Mouse (Mus musculus): ENCODE measurements at regions not wholly inside any gene's neighbourhood (a gene's known extent, or its start where the extent isn't known, plus 50 kb on each side); places are given as distances from the start of the nearest gene placed in this dataset.

DNA sequence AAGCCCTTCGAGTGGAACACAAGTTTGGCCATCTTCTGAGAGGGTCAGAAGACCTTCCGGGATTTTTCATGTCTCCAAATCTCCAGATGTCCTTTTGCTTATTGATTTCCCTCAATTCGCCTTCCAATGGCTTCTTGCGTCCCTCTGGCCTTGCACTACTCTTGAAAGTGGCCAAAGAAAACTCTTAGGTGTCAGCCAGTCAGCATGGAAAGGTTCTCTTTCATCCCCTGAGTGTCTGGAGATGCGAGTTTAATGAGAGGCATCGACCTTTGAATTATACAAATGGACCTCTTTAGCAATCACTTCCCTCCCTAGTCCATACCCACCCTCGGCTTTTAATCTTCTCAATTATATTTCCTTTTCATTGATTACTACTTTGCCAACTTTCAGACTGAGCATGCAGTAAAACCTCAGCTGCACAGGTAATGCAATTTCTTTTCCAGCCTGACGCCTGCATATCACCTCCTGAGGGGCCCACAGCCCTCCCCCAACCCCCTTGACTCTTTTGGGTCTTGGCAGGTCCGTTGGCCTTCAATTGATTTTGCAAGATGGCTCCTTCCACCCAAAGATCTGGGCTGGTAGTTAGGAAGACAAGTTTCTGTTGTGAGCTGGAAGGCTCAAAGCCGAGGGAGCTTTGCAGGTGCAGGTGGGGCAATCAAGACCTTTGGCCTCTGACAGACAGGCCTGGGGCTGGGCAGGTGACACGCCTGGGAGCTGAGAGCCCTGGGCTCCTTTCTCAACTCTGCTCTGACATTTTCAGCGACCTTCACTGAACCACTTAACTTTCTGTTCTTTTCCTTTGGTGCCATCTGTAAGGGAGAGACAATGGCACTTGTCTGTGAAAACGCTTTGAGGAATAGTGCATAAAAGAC lies 461.8 kb downstream of the Ccdc171 start:
- DNase-seq (ENCODE audit: low spot score): no peak

DNA sequence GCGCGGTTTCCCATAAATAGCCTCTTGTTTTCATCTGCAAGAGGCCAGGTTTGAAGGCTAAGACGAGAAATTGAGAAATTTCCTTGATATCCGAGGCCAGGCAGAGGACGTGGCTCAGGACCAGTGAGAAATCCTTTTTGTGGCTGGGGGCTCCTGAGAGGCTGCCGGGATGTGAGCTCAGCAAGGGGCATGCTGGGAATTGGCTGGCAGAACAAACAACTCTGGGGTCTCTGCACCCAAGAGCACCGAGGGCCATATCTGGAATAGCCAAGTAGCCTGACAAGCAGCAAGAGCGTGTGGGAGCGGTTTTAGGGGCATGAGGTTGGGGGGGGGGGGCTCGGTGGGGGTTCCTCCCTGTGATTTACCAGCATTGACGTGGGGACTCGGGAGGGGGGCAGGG lies 462.5 kb downstream of the Ccdc171 start:
- DNase-seq (ENCODE audit: low spot score): no peak

DNA sequence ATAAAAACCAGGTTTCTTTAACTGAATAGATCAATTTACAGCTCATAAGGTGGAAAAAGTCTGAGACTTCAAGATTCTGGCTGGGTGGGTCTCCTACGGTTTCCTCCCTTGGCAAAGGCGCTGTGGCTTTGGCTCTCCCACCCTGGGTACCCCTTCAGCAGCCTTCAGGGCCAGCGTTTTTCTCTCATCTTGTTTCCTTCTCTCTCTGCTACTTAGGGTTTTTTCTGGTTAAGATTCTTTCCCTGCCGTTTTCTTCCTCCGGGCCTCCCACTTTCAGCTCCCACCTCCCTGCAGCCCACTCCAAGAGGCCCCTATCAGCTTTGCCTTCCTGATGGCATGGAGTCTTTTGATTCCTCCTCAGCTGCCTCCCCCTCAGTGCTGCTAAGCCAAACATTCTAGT lies 463.0 kb downstream of the Ccdc171 start:
- no peak for DNase-seq (ENCODE audit: low spot score)

DNA sequence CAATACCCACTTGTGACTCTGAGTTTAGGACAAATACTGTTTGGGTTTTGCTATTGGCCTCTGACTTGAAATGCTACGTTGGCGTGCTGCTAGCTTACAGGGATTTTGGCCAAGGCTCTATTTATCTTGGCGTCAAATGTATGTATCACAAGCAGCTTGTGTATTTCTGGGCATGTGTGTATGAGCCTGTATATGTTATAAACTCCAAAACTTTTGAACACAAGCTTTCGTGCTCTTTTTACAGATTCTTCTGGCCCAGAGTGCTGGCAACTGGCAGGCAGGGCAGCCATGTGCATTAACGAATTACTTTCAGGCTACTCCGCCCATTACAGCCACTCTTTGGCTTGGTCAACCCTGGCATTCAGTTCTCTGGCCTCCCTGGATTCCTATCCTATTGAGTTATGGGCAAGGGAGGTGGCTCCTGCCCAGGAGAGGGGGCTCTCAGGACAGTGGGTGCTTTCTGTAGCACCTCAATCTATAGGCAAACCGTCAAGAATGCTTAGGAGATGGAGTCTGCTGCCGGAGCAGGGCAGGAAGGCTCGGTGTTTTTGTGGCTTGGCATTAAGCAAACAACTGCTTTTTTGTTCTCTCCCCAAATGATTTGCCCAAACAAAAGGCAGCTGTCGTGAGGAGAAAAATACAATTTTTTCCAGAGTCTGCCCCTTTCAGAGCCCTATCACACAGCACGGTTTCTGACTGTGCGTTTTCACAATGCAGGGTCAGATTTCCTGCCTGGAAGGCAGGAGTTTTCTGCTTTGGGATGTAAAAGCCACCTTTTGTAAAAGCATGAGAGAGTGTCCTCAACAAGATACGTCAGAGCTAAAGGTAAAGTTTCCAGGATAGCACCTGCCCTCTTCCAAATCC lies 465.0 kb downstream of the Ccdc171 start:
- no peak for DNase-seq (ENCODE audit: low spot score)

DNA sequence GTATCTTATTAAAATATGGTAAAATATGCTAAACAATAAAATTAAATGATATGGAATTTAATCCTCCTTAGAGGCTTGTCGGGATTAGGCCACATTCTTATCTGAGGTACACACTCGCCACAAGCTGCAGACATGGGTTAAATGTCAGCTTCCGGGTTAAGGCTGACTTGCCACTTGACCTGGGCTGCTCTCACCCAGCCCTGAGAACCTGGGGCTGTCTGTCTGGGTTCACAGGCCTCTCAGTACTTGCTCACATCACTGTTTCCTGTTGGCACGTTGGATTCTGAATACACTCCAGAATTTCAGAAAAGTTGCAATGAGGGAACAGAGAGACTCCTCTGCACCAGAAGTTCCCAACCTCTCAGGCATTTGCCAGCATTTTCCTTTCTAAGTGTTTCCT lies 465.9 kb downstream of the Ccdc171 start:
- DNase-seq (ENCODE audit: low spot score): no peak

DNA sequence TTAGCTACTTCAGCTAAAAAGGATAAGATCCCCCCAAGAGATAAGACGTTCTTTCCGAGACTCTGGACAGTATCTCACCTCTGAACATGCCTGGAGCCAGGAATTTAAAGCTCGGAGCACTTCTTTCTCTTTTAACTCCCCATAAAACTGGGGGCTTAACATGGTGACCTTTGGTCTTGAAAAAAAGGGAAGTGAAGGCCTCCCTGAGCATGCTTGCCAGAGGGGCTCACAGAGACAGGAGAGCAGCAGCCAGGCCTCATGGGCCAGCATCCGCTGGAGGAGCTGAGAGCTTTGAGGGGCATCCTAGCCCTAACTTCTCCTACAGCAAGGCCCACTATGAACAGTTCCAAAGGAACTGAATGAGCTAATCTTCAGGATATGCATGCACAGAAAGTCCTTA lies 471.7 kb downstream of the Ccdc171 start:
- no peak for DNase-seq (ENCODE audit: low spot score)

DNA sequence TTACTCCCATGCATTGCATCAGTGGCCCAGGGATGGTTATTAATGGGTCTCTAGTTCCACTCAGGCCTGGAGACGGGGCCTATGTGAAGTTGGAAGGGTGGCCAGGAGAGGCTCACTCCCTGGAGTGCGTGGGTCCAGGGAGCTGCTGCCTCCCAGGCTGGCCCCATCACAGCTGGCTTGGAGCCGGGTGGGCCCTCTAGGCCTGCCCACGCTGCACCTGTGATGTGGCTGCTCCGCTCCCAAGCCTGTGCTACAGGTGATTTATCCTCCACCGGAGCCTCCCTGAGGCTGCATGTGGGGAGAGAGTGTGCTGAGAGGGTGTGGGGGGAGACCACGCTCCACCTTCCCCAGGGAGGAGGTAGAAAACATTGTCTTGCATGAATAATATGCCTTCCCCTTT lies 476.3 kb downstream of the Ccdc171 start:
- no peak for DNase-seq (ENCODE audit: low spot score)

DNA sequence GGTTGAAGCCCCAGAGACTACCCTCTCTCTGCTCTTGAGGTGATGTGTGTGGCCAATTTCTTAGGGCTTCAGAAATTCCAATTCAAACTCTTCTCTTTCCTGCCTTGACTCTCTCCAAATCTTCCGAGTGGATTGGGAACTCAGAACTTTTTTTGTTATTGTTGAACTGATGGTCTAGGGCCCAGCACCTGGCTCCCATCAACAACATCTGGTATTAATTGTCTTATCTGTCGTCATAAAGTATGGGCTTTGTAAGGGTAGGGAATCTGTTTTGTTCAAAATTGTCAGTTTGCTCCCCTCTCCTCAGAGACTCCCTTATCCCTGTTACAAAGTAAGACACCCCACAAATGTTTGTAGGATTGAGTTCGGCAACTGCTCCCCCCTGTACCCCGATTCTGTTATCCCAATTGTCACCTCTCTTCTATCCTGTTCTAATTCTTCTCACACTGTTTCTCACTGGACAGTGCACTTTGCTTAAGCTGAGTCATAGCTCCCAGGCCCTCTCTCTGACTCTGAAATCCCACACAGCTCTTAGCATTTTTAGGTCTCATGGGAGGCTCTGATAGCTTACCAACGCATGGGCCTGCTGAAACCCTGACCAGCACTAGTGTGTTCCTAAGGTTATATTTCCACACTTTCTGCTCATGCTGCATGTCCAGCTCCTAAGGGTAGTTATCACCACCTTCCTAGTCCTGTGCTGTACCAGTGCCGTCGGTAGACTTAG lies 478.9 kb downstream of the Ccdc171 start:
- no peak for DNase-seq (ENCODE audit: low spot score)

DNA sequence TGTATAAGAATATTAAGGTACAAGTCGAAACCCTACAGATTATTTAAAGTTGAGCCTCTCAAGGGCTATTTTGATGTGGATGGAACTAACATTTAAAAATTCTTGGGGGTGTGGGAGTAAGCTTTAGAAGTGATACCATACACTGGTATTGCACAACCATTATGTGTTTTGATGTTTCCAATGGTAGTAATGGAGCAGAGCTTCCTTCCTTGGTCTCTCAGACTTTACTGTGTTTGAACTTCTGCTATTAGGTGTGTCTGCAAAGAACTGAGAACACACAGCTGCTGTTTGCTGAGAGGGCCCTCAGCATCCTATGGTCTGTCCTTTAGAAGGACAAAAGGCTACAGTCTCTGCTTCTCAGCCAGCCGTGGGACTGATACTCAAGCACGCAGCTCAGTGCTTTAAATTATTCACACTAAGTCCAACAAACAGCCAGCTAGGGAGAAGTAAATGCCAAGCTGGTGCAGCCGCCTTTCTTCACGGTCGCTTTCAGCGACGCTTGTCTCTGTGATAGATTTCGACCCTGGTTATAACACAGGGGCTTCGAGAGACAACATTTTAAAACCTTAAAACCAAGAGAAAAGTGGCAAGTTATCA lies 479.5 kb downstream of the Ccdc171 start:
- no peak for DNase-seq (ENCODE audit: low spot score)

DNA sequence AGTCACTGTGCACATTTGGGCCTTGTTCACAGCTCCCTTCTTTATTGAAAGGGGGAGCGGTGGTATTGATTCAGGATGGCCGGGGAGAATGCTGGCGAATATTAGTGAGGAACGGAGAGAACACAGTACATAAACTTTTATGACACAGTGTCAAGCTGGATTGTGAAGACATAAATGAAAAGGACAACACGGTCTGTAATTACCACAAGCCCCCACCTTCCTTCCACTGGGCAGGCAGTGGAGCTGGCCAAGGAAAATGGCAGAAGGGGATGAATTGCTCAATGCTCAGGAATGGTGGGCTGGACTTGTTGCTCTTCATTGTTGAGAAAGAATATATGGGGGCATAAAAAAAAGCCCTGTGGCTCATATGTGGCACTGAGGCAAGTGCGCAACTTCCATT lies 486.6 kb downstream of the Ccdc171 start:
- no peak for DNase-seq (ENCODE audit: low spot score)

DNA sequence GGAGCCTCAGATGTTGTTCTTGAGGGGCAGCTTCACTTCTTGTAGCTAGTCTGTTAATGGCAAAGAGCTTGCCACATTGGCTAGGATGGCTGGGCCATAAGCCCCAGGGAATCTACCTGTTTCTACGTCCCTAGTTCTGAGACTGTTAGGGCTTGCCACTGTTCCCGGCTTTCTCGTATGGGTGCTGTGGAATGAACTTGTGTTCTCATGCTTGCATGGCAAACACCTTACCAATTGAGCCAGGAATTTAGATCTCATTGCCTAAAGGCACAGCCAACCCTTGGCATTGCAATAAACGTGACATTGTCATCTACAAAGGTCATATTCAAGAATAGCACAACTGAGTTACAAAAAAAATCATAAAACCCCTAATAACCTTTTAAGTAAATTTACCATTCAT lies 489.8 kb downstream of the Ccdc171 start:
- DNase-seq (ENCODE audit: low spot score): no peak

DNA sequence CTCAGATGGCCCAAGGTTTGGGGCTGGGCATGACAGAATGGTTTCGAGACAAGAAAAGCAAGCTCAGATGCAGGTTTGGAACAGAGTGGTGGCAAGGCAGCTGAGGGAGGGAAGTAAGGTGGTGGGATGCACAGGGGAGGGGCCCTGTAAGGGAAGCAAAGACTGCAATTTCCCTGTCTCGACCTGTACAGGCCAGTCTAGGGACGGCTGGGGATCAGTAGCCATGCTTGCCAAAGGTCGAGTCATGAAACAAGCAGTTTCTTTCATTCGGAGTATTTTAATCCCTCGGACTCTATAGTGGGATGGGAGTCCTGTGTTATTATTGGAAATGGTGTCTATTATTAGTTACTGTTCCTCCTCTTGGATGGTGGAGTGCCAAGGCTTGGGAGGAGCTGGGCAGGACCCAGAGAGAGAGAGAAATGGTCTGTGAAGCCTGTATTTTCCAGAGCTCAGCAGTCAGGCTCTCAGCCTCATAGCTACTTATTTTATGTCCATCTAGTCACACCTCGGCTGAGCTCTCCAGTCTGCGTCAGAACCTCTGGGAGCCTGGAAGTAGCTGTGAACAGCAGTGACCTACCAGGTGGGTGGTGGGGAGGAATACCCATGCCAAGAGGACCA lies 490.3 kb downstream of the Ccdc171 start:
- DNase-seq (ENCODE audit: low spot score): peak; percentile 13

DNA sequence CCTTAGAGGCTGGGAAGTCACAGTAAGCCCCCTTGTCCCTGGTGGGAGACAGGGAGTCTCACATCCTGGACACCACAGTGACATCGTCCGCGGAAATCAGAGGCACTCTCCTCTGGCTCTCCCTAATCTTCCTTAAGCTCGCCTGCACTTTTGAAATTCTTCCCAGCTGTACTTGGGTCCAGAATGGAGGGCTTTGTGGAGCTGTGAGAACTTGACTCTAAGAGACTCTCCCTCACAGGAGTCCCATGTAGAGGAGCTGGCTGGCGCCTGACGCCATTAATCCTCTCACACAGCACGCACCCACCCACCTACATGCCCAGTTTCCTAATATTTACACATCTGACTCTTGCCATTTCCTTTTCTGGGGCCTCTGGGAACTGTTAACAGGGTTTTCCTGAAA lies 492.8 kb downstream of the Ccdc171 start:
- no peak for DNase-seq (ENCODE audit: low spot score)

DNA sequence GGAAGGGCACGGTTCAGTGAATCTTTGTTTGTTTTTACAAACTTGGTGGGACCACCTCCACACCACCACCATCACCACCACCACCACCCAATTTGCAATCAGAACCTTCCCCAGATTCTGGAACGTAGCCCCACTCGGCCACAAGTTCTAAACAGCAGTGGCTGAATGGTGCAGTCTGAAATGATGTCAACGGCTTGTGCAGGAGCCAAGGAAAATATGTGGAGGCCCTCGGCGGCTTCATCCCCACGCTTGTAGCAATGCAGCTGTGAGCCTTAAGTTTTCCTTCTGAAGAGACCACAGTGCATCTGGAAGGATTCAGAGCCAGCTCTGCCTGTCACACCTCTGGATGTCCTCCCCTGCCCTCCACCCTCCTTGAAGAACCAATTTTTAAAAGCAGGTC lies 493.4 kb downstream of the Ccdc171 start:
- no peak for DNase-seq (ENCODE audit: low spot score)

DNA sequence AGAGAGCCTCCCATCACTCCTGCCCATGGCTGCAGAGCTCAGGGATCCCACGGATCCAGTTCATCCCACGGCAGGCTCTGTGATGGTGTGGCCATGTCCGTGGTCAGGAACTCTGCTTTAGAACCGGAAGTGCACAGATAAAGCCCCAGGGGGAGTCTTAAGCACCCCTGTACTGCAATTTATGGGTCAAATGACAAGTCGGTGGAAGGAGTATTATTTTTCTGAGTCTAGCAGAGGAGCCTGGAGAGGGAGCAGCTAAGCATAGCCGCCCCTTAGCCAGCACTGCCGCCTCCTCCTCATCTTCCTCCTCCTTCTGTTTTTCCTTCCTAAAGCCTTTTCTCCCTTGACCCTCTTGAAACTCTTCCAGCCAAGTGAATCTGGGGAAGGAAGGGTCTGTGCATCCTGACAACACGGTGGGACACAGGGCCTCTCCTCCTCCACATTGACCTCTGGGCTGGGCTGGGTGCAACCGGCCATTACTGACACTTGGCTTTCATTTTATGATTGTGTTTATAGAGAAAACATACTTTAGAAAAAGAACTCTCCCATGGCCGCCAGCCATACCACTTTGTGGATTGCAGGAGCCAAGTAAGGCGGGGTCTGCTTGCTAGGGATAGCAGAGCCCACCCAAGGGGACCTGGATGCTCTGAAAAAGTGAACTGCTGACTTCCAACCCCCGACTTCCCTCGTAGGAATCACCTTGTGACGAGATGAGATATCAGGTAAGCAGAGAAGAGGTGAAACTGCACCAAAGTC lies 494.3 kb downstream of the Ccdc171 start:
- DNase-seq (ENCODE audit: low spot score): no peak

DNA sequence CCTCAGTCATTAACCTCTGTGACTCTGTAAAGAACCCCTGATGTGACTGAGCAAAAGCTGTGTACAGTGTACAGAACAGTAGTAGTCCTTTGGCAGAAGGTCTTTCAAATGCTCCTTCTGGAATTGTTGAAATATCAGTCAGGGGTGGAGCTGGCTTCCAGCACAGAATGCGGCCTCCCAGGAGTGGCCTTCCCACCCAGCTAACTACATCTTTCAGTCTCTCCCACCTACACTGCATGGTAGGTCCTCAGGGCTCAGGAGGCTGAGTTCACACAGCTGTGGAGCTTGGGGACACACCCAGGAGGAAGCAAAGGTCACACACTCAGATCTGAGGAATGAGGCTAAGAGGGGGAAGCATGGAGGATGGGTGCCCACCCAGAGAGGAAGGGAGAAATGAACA lies 495.3 kb downstream of the Ccdc171 start:
- DNase-seq (ENCODE audit: low spot score): no peak

DNA sequence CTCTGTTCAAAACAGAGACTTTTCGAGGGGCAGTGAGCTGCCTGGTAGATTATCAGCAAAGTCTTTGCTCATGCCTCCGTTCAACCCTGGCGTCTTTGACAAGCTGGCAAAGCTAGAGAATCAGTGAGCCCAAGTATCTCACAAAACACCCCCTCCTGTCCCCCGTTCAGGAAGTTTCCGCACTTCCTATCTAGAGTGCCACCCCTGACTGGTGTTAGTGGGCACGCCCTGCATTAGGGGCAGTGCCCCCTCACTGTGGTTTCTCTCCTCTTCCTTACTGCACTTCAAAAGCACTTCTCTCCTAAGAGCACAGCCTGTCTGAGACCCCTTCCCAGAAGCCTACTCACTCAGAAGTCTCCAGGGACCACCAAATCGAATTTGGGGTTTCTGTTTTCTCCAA lies 497.0 kb downstream of the Ccdc171 start:
- DNase-seq (ENCODE audit: low spot score): no peak

DNA sequence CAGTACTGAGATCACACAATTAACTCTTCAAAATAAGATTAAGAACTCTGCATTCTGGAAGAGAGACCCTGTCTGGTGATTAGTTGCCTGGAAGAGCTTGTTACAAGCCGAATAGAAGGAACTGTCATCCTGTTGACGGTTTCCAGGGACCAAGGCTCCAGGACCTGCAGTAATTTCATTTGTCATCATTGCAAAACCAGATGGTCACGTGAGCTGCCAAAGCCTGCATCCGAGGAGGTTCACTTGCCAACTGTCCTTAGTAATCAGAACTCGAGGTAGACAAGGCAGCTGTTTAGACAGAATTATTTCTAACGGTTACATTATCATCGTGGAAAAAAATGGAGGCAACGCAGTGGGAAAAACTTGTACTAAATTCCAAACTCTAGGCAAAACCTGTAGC lies 500.8 kb downstream of the Ccdc171 start:
- no peak for DNase-seq (ENCODE audit: low spot score)

DNA sequence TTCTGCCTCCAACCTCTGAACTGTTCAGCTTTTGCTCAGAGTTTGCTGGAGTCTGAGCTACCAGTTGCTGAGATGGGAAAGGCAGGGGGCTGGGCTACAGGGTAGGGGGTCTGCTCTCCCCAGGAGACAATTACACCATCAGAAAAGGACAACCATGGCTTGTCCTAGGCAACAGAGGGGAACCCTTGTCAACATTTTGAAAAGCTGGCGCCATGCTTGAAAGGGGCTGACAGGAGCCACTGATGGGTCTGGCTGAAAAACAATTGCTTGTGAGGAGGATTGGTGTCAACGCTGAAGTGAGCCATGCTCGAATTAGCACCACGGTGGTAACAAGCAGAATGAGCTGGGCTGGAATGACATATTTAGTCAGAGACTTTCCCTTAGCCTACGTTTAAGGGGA lies 502.8 kb downstream of the Ccdc171 start:
- no peak for DNase-seq (ENCODE audit: low spot score)

DNA sequence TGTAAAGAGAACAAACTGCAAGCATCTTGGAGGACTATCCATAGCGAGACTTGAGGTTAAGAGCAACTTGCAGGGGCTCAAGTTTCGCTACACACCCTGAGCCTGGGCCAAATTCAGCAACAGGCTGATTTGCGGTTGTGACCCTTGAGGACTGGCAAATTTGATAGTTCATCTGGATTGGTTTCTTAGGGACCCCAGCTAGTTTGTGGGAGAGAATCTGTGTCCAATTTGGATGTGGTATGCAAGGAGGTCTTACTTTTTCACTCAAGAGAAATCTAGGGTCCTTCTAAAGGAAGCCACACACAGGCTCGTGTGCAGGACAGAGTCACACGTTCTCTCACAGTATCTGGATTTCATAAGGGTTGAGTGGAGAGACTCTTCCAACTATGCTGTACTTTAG lies 505.6 kb downstream of the Ccdc171 start:
- no peak for DNase-seq (ENCODE audit: low spot score)

DNA sequence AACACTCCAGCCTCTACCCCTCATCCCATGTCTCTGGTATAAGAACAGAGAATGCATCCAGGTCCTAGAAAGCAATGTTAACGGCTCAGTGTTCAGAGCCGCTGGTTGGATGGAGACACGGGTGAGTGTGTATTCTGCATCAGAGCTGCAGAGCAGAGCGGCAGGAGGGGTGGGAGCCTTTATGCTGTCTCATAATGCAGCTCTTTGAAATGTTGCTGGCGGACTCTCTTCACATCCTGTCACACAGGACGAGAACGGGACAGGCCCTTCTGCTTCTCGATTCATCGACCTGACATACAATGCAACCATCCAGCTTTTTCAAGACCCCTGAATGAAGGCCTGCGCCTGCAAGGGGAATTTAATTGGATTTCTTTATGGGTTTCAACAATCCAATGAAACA lies 507.2 kb downstream of the Ccdc171 start:
- DNase-seq (ENCODE audit: low spot score): no peak
